Mouse (Mus musculus) liver, embryonic 16.5 days (tissue): Measurements from ENCODE around the gene Gm28053. TPM values are rescaled to one million over a fixed set of nuclear protein-coding genes. Genes with fewer than 3 reads are reported as not detected.

Experiments used
- ATAC-seq: fragments of 200-750 bp; cut with Nextera tagmentation; 2 replicates; pipeline ENCODE4 v1.8.0; 2017; ENCODE audit warnings: low read depth, mild to moderate bottlenecking, moderate number of reproducible peaks, moderate library complexity
- H3K27ac ChIP-seq: fragments of 300-500 bp; sonication (generic); 2 replicates; pipeline ENCODE4 v1.5.1; 2014; ENCODE audit warnings: mild to moderate bottlenecking, low read length
- H3K27me3 ChIP-seq: fragments of 300-500 bp; sonication (generic); 2 replicates; pipeline ENCODE4 v1.6.1; 2014; ENCODE audit warnings: low read depth, low read length, mixed read lengths; ENCODE audit not compliant: control insufficient read depth, insufficient read depth
- H3K36me3 ChIP-seq: fragments of 300-500 bp; sonication (generic); 2 replicates; pipeline ENCODE4 v1.6.1; 2014; ENCODE audit warnings: mild to moderate bottlenecking; ENCODE audit not compliant: control insufficient read depth, insufficient read depth
- H3K4me1 ChIP-seq: fragments of 300-500 bp; sonication (generic); 2 replicates; pipeline ENCODE4 v1.6.1; 2014; ENCODE audit warnings: low read depth, low read length, mixed read lengths; ENCODE audit not compliant: control insufficient read depth
- H3K4me2 ChIP-seq: fragments of 300-500 bp; sonication (generic); 2 replicates; pipeline ENCODE4 v1.6.1; 2014; ENCODE audit warnings: low read depth, low read length, mixed read lengths
- H3K4me3 ChIP-seq: fragments of 300-500 bp; sonication (generic); 2 replicates; pipeline ENCODE4 v1.5.1; 2014; ENCODE audit warnings: low read depth, mild to moderate bottlenecking, low read length
- H3K9ac ChIP-seq: fragments of 300-500 bp; sonication (generic); 2 replicates; pipeline ENCODE4 v1.6.1; 2014; ENCODE audit warnings: low read depth, low read length
- H3K9me3 ChIP-seq: fragments of 300-500 bp; sonication (generic); replicated peaks from 2 replicates; pipeline ENCODE4 v1.6.1; 2016; ENCODE audit warnings: low read length; ENCODE audit not compliant: control insufficient read depth
- WGBS: fragments of 180-500 bp; shearing (Covaris S2); extraction: QIAGEN DNeasy Blood & Tissue Kit; methylation state at CpG from one replicate; pipeline ENCODE4 v1.1.7; 2014; ENCODE audit not compliant: insufficient replicate concordance; 5-methylcytosine and 5-hydroxymethylcytosine counted together
- polyA plus RNA-seq: library from polyadenylated mRNA; unstranded; fragments of >200 nt; fragmentation: Nextera tagmentation; extraction: Ambion mirVana; gene quantifications from 2 replicates; pipeline ENCODE4 v1.2.1, GENCODE M21; 2015

The Gm28053 gene
- polyA plus RNA-seq, 1 experiment from 2014 or later = not detected

DNA sequence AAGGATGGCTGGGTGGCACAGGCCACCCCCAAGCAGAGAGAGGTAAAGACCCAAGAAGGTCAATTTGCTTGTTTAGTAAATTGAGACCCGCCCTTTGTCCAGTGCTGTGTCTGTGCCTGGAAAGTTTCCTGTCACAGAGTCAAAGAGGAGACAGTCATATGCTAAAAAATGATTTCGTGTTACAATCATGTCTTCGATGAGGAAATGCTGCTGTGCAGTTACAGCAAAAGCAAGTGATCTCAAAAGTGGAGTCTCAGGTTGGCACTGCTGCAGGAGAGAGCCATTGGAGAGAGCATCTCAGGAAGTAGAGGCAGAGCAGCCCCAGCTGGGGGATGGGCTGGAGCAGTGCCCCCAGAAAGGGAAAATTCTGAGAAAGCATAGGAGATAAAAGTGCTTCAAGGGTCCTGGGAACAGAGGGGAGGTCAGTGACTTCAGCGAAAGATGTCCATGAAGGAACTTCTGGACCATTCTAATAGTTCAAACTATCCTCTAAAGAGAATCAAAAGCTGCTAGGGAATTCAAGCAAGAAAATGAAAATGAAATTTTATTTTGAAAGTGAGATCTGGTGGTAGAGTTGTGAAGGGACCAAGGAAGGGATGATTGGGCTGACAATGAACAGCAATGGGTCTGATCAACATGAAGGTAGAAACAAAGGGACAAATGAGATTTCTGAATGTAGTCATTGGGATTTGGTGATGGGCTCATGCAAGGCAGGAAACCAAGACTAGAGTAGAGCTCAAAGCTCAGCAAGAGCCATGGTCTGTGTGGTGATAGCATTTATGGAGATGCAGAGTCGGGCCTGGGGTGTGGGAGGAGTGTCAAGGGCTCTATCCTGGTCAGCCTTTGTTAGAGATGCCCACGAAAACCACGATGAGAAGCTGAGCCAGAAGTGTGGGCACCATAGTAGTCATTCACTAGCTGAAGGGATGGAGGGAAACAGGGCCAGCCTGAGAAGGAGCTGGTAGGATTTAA lies 32.4 kb upstream of the Gm28053 start:
- Histone ChIP-seq H3K27ac (no peak overlapping the region), H3K9ac (no peak overlapping the region), H3K36me3 (no peaks in the 10 kb centered on the region), H3K9me3 (no peaks in the 10 kb centered on the region), H3K27me3 (no peaks in the 10 kb centered on the region), H3K4me1 (no peaks in the 10 kb centered on the region), H3K4me3 (no peak overlapping the region), H3K4me2 (no peak overlapping the region)
- ATAC-seq = no peak
- 44% methylated on average over 7 of the region's 7 CpGs for WGBS

DNA sequence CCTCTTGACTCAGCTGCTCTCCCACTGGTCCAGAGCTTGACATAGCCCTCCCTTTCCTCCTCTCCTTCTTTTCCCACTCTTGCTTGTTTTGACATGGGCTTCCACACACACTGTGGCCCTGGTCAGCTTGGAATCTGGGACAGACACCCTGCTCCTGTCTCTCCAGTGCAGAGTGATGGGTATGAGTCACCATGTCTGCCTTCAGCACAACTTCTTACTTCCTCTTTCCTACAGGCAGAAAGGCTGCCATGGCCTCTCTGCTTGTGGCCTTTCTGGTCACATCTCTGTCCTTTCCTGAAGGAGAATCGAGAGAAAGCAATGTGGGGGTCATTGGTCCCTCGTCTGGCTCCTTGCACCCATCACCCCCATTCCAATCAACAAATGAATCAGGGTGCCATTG lies 31.3 kb upstream of the Gm28053 start:
- H3K9ac ChIP-seq = no peak overlapping the region
- 18% methylated on average over 2 of the region's 2 CpGs for WGBS
- no peaks in the 10 kb centered on the region for H3K27me3 ChIP-seq
- no peak overlapping the region for H3K4me2 ChIP-seq
- no peaks in the 10 kb centered on the region for H3K36me3 ChIP-seq
- H3K4me3 ChIP-seq = no peak overlapping the region
- ATAC-seq = no peak
- no peaks in the 10 kb centered on the region for H3K9me3 ChIP-seq
- H3K27ac ChIP-seq = no peak overlapping the region
- H3K4me1 ChIP-seq = no peaks in the 10 kb centered on the region

DNA sequence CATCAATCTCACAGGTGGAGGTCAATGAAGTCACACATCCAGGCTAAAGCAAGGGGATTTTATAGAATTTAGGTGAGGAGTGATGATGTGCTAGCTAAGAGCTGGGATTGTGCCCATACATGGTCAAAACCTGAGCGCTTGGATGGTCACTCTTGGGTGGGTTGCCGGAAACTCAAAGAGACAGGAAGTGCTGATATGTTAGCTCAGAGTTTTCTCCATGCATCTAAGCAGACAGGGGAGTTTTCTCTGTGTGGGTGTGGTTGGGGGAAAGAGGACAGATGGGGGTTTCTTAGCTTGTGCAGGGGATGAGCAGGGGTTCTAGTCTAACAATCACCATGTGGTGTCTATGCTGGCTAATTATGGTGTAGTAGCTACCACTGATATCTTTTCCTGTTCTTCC lies 29.1 kb upstream of the Gm28053 start:
- H3K4me3 ChIP-seq = no peak overlapping the region
- no peak for ATAC-seq

DNA sequence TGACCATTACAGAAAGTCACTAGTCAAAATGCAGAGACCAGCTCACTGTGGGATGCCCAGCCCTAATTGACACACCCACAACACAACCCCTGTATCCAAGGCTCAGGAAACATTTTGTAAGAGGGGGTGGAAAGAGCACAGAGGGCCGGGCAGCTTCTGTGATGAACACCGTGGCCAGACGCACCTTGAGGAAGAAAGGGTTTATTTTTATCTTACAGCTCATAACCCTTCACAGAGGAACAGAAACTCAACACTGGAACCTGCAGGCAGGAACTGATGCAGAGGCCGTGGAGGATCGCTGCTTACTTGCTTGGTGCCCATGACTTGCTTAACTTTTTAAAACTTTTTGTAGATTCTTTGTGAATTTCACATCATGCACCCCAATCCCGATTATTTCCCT lies 25.4 kb upstream of the Gm28053 start:
- no peak overlapping the region for H3K4me2 ChIP-seq
- no peak for ATAC-seq
- 61% methylated on average over 6 of the region's 6 CpGs for WGBS
- H3K9me3 ChIP-seq = no peaks in the 10 kb centered on the region
- H3K27me3 ChIP-seq = no peaks in the 10 kb centered on the region
- no peak overlapping the region for H3K4me3 ChIP-seq
- no peaks in the 10 kb centered on the region for H3K36me3 ChIP-seq
- H3K27ac ChIP-seq = no peak overlapping the region
- H3K4me1 ChIP-seq = no peaks in the 10 kb centered on the region
- no peak overlapping the region for H3K9ac ChIP-seq

More for the DNA sequence above, 29.1 kb upstream of the Gm28053 start:
- no peaks in the 10 kb centered on the region for H3K4me1 ChIP-seq
- no peaks in the 10 kb centered on the region for H3K9me3 ChIP-seq
- no peaks in the 10 kb centered on the region for H3K27me3 ChIP-seq
- no peaks in the 10 kb centered on the region for H3K36me3 ChIP-seq
- no peak overlapping the region for H3K27ac ChIP-seq
- 35% methylated on average over 2 of the region's 2 CpGs for WGBS
- H3K9ac ChIP-seq = no peak overlapping the region
- H3K4me2 ChIP-seq = no peak overlapping the region

DNA sequence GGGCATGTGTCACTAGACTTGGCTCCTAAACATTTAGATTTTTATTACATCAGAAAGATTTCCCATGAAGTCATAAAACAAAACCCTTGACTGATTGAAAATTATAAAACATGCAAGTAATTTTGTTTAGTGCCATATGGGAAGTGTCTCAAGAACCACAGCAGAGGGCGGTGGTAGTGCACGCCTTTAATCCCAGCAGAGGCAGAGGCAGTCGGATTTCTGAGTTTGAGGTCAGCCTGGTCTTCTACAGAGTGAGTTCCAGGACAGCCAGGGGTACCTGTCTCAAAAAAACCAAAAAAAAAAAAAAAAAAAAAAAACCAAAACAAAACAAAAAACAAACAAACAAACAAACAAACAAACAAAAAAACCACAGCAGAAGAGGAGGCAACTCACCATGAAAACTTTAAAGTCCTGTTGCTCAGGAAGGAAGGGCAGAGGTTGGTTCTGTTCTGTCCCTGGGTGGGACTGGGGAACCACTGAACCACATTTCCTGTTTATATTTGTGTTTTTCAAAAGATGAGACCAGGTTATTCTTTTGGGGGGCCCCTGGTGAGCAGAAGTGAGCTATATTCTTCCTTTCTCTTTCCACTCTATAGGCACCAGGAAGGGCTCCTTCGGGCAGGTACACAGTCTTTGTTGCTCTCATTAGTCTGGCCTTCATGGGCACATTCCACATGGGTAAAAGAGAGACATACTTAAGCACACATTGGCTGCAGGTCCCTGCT lies 21.4 kb upstream of the Gm28053 start:
- Histone ChIP-seq H3K36me3 (no peaks in the 10 kb centered on the region), H3K4me3 (no peak overlapping the region), H3K4me1 (no peaks in the 10 kb centered on the region; the same call in 1 of the 2 replicates), H3K4me2 (no peak overlapping the region), H3K9ac (no peak overlapping the region), H3K27ac (peak overlapping the region; percentile 44; the same call in 1 of the 2 replicates), H3K9me3 (no peaks in the 10 kb centered on the region), H3K27me3 (no peaks in the 10 kb centered on the region)
- 53% methylated on average over 4 of the region's 4 CpGs for WGBS
- ATAC-seq = no peak

DNA sequence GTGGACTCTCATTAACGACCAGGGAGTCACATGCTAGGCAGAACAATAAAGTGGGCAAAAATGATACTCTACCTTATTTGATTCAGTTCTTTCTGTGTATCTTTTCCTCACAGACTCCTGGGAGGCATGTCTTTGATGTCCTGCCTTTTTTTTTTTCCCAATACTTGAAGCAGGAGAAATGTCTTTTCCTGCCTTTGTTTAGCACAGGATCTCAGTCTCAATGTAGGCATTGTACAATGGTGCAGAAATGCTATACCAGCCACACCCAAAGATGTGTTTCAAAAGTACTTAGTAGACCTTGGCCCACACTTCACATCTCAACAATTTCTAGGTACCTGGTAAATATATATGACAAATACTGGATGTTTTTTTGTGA lies 20.9 kb upstream of the Gm28053 start:
- H3K4me3 ChIP-seq = no peak overlapping the region
- no peak overlapping the region for H3K9ac ChIP-seq
- 25% methylated on average over 1 of the region's 1 CpGs for WGBS
- H3K36me3 ChIP-seq = no peaks in the 10 kb centered on the region
- H3K27ac ChIP-seq = peak overlapping the region; percentile 44; the same call in 1 of the 2 replicates
- no peaks in the 10 kb centered on the region for H3K9me3 ChIP-seq
- H3K4me1 ChIP-seq = no peaks in the 10 kb centered on the region; the same call in 1 of the 2 replicates
- ATAC-seq = no peak
- no peaks in the 10 kb centered on the region for H3K27me3 ChIP-seq
- H3K4me2 ChIP-seq = no peak overlapping the region

DNA sequence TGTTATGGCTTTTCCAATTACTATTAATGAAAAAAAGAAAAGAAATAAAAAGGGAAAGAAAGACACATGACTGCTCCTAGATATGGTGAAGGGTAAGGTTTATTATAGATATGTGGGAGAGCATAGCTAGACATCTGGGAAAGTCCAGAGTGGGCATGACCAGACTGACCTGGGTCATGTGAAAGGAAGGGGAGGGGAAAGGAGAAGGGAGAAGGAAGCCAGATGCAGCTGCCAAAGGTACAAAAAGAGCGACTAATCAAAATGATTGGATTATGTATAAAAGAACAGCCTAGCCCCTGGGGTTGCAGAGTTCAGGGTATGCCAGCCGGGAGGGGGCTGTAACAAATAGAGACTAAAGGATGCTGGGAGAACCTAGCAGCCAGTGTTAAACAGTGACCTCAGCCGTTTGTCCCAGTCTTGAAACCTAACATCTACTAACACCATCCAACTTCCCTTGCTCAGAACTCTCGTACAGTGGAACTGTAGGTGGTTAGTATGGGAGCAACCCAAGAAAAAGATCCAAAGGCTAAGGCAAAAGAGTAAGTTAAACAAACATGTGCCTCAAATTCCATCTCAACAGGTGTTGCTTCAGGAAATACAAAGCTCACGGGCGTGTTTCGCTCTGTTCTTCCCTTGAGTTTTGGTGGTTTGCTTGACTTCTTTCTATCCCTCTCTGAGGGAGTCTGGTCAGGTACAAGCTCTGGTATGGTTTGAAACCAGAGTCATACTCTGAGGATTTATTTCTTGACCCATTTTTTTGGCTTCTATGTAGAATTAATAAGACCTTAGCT lies 20.1 kb upstream of the Gm28053 start:
- no peak for ATAC-seq
- 47% methylated on average over 7 of the region's 7 CpGs for WGBS

DNA sequence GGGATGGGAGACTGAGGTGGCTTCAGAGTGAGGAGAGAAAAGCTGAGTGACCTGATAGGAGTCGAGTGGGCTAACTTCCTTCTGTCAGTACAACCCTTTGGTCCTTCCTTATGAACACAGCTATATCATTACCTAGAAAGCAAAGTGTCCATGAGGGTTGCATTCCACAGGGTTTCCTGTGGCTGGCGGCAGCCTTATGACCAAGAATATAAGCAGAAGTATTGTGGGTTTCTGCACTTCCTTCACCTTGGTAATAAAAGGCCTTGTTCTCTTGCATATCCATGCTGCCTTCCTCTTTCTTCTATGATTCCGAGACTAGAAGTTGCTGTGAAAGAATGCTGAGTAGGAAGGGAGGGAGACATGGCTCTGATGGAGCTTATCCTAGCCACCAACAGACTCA lies 19.5 kb upstream of the Gm28053 start:
- Histone ChIP-seq H3K4me2 (no peak overlapping the region), H3K36me3 (no peaks in the 10 kb centered on the region), H3K9ac (no peak overlapping the region), H3K4me3 (no peak overlapping the region), H3K27ac (no peak overlapping the region), H3K4me1 (no peaks in the 10 kb centered on the region; the same call in 1 of the 2 replicates), H3K27me3 (no peaks in the 10 kb centered on the region), H3K9me3 (no peaks in the 10 kb centered on the region)
- ATAC-seq = no peak
- WGBS = 14% methylated on average over 3 of the region's 3 CpGs

More for the DNA sequence above, 20.1 kb upstream of the Gm28053 start:
- Histone ChIP-seq H3K9me3 (no peaks in the 10 kb centered on the region), H3K9ac (no peak overlapping the region), H3K36me3 (no peaks in the 10 kb centered on the region), H3K4me2 (no peak overlapping the region), H3K27me3 (no peaks in the 10 kb centered on the region), H3K4me3 (no peak overlapping the region), H3K27ac (no peak overlapping the region), H3K4me1 (no peaks in the 10 kb centered on the region; the same call in 1 of the 2 replicates)
